Mouse (Mus musculus) C2C12 (cell line): ENCODE measurements at regions not wholly inside any gene's neighbourhood (a gene's known extent, or its start where the extent isn't known, plus 50 kb on each side); places are given as distances from the start of the nearest gene placed in this dataset.

Experiments used
- H3K27me3 ChIP-seq: one replicate; pipeline ENCODE4 v1.6.1; 2011; ENCODE audit not compliant: control insufficient read depth, insufficient read depth, insufficient read length
- H3K36me3 ChIP-seq: one replicate; pipeline ENCODE4 v1.6.1; 2011; ENCODE audit not compliant: control insufficient read depth, insufficient read depth
- H3K4me3 ChIP-seq: one replicate; pipeline ENCODE4 v1.5.1; 2011; ENCODE audit warnings: mild to moderate bottlenecking, control low read depth; ENCODE audit not compliant: poor library complexity, insufficient read depth, severe bottlenecking
- H3K79me2 ChIP-seq: one replicate; pipeline ENCODE4 v1.6.1; 2011; ENCODE audit not compliant: control insufficient read depth, insufficient read depth
- H3K79me3 ChIP-seq: one replicate; pipeline ENCODE4 v1.6.1; 2011; ENCODE audit warnings: low read depth, control low read depth
- H3ac ChIP-seq: one replicate; pipeline ENCODE3; 2011; ENCODE audit warnings: low read depth; ENCODE audit not compliant: control insufficient read depth, insufficient read length
- CEBPB ChIP-seq: IDR thresholded peaks from one replicate; pipeline ENCODE4 v1.6.1; 2011; ENCODE audit warnings: low read depth, mild to moderate bottlenecking, control low read depth, moderate library complexity
- CTCF ChIP-seq: IDR thresholded peaks from one replicate; pipeline ENCODE4 v1.5.1; 2011; ENCODE audit not compliant: control insufficient read depth, insufficient read depth, insufficient read length
- FOSL1 ChIP-seq: IDR thresholded peaks from one replicate; pipeline ENCODE4 v1.8.0; 2011; ENCODE audit warnings: mild to moderate bottlenecking, low read length; ENCODE audit not compliant: poor library complexity, insufficient read depth, severe bottlenecking
- MAX ChIP-seq: IDR thresholded peaks from one replicate; pipeline ENCODE4 v1.6.1; 2011; ENCODE audit warnings: mild to moderate bottlenecking, control low read depth
- MYOD1 ChIP-seq: IDR thresholded peaks from one replicate; pipeline ENCODE4 v1.6.1; 2011; ENCODE audit warnings: low read depth; ENCODE audit not compliant: control insufficient read depth, insufficient read length
- MYOG ChIP-seq: IDR thresholded peaks from one replicate; pipeline ENCODE4 v1.6.1; 2011; ENCODE audit not compliant: control insufficient read depth, insufficient read length; ENCODE audit errors: extremely low read depth
- USF1 ChIP-seq: IDR thresholded peaks from one replicate; pipeline ENCODE4 v1.6.1; 2011; ENCODE audit warnings: low read depth, mild to moderate bottlenecking, control low read depth, moderate library complexity

DNA sequence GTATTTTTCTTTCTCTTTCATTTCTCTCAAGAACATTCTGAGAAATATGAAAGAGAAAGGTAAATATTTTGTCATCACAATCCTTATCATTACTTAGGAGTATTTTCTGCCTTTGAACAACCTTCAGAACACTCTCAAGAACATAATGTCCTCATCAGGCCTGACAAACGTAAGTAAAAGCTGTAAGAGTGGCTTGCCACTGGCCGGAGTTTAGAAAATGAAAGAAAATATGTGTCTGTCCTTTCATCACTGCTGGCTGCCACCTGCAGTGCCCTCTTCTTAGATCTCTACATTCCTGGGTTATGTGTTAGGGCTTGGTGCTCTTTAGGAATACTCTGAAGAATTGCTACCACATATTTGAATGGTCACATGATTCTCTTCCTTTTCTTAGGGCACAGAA lies 390.2 kb downstream of the 9330182O14Rik start:
- H3K36me3 ChIP-seq, result no peaks in the 10 kb centered on the region
- no peaks in the 10 kb centered on the region for H3K27me3 ChIP-seq
- H3K79me3 ChIP-seq, result no peaks in the 10 kb centered on the region
- no peak for TF ChIP-seq MYOD1
- no peak for TF ChIP-seq CEBPB
- H3ac ChIP-seq, result no peak overlapping the region
- H3K4me3 ChIP-seq, result no peak overlapping the region
- H3K79me2 ChIP-seq, result no peaks in the 10 kb centered on the region

GRCm38 (mm10) chr15:40533451-40533873 lies 399.3 kb downstream of the 9330182O14Rik start:
- Histone ChIP-seq H3K79me3 (no peaks in the 10 kb centered on the region), H3ac (no peak overlapping the region), H3K79me2 (no peaks in the 10 kb centered on the region), H3K36me3 (no peaks in the 10 kb centered on the region), H3K27me3 (no peaks in the 10 kb centered on the region), H3K4me3 (no peak overlapping the region)
- TF ChIP-seq MAX, result no peak
- TF ChIP-seq CTCF, result no peak
- TF ChIP-seq MYOG, result no peak
- no peak for TF ChIP-seq FOSL1
- TF ChIP-seq USF1, result no peak
- no peak for TF ChIP-seq MYOD1
- TF ChIP-seq CEBPB, result no peak

GRCm38 (mm10) chr15:40561661-40562060 lies 427.5 kb downstream of the 9330182O14Rik start:
- Histone ChIP-seq H3K27me3 (no peaks in the 10 kb centered on the region), H3ac (no peak overlapping the region), H3K36me3 (no peaks in the 10 kb centered on the region), H3K79me3 (no peaks in the 10 kb centered on the region), H3K79me2 (no peaks in the 10 kb centered on the region), H3K4me3 (no peak overlapping the region)
- TF ChIP-seq MYOG, result no peak

GRCm38 (mm10) chr15:40565716-40566115 lies 431.6 kb downstream of the 9330182O14Rik start:
- TF ChIP-seq MYOD1, result no peak
- TF ChIP-seq CEBPB, result no peak
- TF ChIP-seq MAX, result no peak
- no peak for TF ChIP-seq CTCF
- TF ChIP-seq USF1, result no peak
- TF ChIP-seq MYOG, result no peak
- no peak for TF ChIP-seq FOSL1
- no peaks in the 10 kb centered on the region for H3K36me3 ChIP-seq
- no peaks in the 10 kb centered on the region for H3K27me3 ChIP-seq
- no peak overlapping the region for H3ac ChIP-seq
- no peaks in the 10 kb centered on the region for H3K79me3 ChIP-seq
- H3K79me2 ChIP-seq, result no peaks in the 10 kb centered on the region
- H3K4me3 ChIP-seq, result no peak overlapping the region

DNA sequence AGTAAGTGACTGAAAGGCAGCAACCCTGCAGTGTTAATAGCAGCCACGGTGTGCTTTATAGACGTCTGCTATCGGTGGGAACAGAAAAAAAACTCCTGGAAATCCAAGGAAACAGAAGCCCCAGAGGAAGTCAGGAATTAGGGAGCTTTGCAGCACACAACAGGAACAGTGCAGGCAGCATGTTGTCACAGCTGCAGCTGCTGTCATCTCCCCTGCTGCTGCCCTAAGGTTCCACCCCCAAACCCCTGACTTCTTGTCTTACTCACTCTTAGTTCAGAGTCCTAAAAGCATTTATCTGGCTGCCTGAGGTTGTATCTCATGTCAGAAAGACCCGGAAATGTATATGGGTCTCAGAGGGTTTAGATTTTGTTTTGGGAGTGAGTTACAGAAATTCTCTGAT lies 432.3 kb downstream of the 9330182O14Rik start:
- TF ChIP-seq MAX, result peak; percentile 45
- no peak for TF ChIP-seq CEBPB
- TF ChIP-seq MYOD1, result peak; percentile 97
- Histone ChIP-seq H3K36me3 (no peaks in the 10 kb centered on the region), H3K4me3 (no peak overlapping the region), H3K27me3 (no peaks in the 10 kb centered on the region), H3K79me3 (no peaks in the 10 kb centered on the region), H3ac (no peak overlapping the region), H3K79me2 (no peaks in the 10 kb centered on the region)

DNA sequence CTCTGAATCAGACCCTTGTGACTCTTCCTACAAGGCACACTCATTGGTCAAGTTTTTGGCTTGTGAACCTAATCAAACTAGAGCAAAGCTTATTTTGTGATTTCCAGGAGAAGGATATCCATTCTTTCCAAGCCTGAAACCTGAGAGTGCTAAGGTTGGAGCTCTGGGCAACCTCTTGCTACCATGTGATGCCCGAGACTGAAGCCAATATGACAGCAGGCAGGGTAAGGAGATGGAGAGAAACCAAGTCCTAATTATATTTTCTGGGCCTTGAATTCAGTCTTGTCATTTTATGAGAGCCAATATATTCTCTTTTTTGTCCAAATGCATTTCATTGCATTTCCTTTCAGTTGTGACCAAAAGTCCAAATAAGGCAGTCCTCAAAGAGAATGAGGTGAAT lies 434.5 kb downstream of the 9330182O14Rik start:
- Histone ChIP-seq H3K36me3 (no peaks in the 10 kb centered on the region), H3K79me3 (no peaks in the 10 kb centered on the region), H3K4me3 (no peak overlapping the region), H3K79me2 (no peaks in the 10 kb centered on the region), H3ac (no peak overlapping the region), H3K27me3 (no peaks in the 10 kb centered on the region)
- TF ChIP-seq USF1, result no peak
- TF ChIP-seq MYOD1, result no peak
- TF ChIP-seq MAX, result no peak
- no peak for TF ChIP-seq FOSL1
- TF ChIP-seq CTCF, result no peak
- TF ChIP-seq MYOG, result no peak
- no peak for TF ChIP-seq CEBPB
